Mouse (Mus musculus) ZHBTc4 (cell line): ENCODE measurements at regions not wholly inside any gene's neighbourhood (a gene's known extent, or its start where the extent isn't known, plus 50 kb on each side); places are given as distances from the start of the nearest gene placed in this dataset.

Source experiments
- DNase-seq: peaks from one replicate; pipeline ENCODE4 v3.0.0-alpha.2; 2011; ENCODE audit warnings: low read depth, low spot score

- DNase-seq, result peak; percentile 1
These were observed 227.0 kb downstream of the Slitrk2 start for GRCm38 (mm10) chrX:66876096-66876495.
